Mouse (Mus musculus): ENCODE measurements around the gene Myt1l.

Myt1l gene

DNA sequence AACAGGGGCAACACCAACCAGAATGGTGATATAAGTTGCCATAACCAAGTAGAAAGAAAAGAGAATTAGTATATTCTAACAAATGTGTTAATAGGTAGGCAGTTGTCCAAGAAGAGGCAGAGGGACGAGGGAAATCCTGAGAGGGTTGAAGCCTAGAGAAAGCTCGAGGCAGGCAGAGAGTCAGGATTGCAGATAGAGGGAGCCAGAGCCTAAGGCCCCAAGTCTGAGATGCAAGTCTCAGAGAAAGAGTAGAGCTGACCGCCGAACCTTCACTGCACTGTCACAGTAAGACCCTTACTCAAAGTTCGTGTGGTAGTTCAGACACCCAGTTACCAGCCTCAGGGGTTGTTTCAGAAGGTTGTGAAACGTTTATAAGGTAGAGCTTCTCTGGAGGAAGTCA is 71.7 kb downstream of the Myt1l start:
- TF ChIP-seq NANOG (IDR thresholded peaks at IDR 0.05; ENCODE audit: borderline replicate concordance, low read length), result no peak
- TF ChIP-seq CTCF (conservative IDR thresholded peaks at IDR 0.05; ENCODE audit: low read length), result no peak
- TF ChIP-seq POU5F1 (IDR thresholded peaks at IDR 0.05; ENCODE audit: borderline replicate concordance, low read length), result no peak
- H3K4me1 ChIP-seq (replicated peaks; ENCODE audit: low read depth, low read length), result no peaks in the 10 kb centered on the region
- no peaks in the 10 kb centered on the region for H3K36me3 ChIP-seq (ENCODE audit: insufficient read depth, low read length)
- H3K27me3 ChIP-seq (ENCODE audit: insufficient read depth, low read length), result no peaks in the 10 kb centered on the region
- no peaks in the 10 kb centered on the region for H3K9me3 ChIP-seq (ENCODE audit: low read length)
- H3K4me3 ChIP-seq (replicated peaks; ENCODE audit: low read length), result no peak overlapping the region

- Histone ChIP-seq H3K27me3 (ENCODE audit: insufficient read depth, low read length) (no peaks in the 10 kb centered on the region), H3K36me3 (ENCODE audit: insufficient read depth, low read length) (no peaks in the 10 kb centered on the region), H3K4me1 (replicated peaks; ENCODE audit: low read depth, low read length) (no peaks in the 10 kb centered on the region), H3K4me3 (replicated peaks; ENCODE audit: low read length) (no peak overlapping the region), H3K9me3 (ENCODE audit: low read length) (no peaks in the 10 kb centered on the region)
- TF ChIP-seq NANOG (IDR thresholded peaks at IDR 0.05; ENCODE audit: borderline replicate concordance, low read length) (no peak), POU5F1 (IDR thresholded peaks at IDR 0.05; ENCODE audit: borderline replicate concordance, low read length) (no peak), CTCF (conservative IDR thresholded peaks at IDR 0.05; ENCODE audit: low read length) (no peak)
Observed at GRCm38 (mm10) chr12:29601223-29601622, 73.0 kb downstream of the Myt1l start.

GRCm38 (mm10) chr12:29604659-29605058 is 76.5 kb downstream of the Myt1l start:
- no peak for TF ChIP-seq NANOG (IDR thresholded peaks at IDR 0.05; ENCODE audit: borderline replicate concordance, low read length)
- no peak for TF ChIP-seq POU5F1 (IDR thresholded peaks at IDR 0.05; ENCODE audit: borderline replicate concordance, low read length)
- Histone ChIP-seq H3K4me1 (replicated peaks; ENCODE audit: low read depth, low read length) (no peaks in the 10 kb centered on the region), H3K4me3 (replicated peaks; ENCODE audit: low read length) (no peak overlapping the region), H3K9me3 (ENCODE audit: low read length) (no peaks in the 10 kb centered on the region), H3K27me3 (ENCODE audit: insufficient read depth, low read length) (no peaks in the 10 kb centered on the region), H3K36me3 (ENCODE audit: insufficient read depth, low read length) (no peaks in the 10 kb centered on the region)

- TF ChIP-seq CTCF (conservative IDR thresholded peaks at IDR 0.05; ENCODE audit: low read length) (no peak), NANOG (IDR thresholded peaks at IDR 0.05; ENCODE audit: borderline replicate concordance, low read length) (no peak), POU5F1 (IDR thresholded peaks at IDR 0.05; ENCODE audit: borderline replicate concordance, low read length) (no peak)
- Histone ChIP-seq H3K27me3 (ENCODE audit: insufficient read depth, low read length) (no peaks in the 10 kb centered on the region), H3K36me3 (ENCODE audit: insufficient read depth, low read length) (no peaks in the 10 kb centered on the region)
Observed at GRCm38 (mm10) chr12:29605124-29605523, 76.9 kb downstream of the Myt1l start.

GRCm38 (mm10) chr12:29606221-29606620 is 78.0 kb downstream of the Myt1l start:
- Histone ChIP-seq H3K36me3 (ENCODE audit: insufficient read depth, low read length) (no peaks in the 10 kb centered on the region), H3K9me3 (ENCODE audit: low read length) (no peaks in the 10 kb centered on the region), H3K4me1 (replicated peaks; ENCODE audit: low read depth, low read length) (no peaks in the 10 kb centered on the region), H3K4me3 (replicated peaks; ENCODE audit: low read length) (no peak overlapping the region), H3K27me3 (ENCODE audit: insufficient read depth, low read length) (no peaks in the 10 kb centered on the region)
- TF ChIP-seq NANOG (IDR thresholded peaks at IDR 0.05; ENCODE audit: borderline replicate concordance, low read length) (no peak), CTCF (conservative IDR thresholded peaks at IDR 0.05; ENCODE audit: low read length) (no peak)

More at GRCm38 (mm10) chr12:29605124-29605523, 76.9 kb downstream of the Myt1l start:
- H3K4me3 ChIP-seq (replicated peaks; ENCODE audit: low read length), result no peak overlapping the region
- no peaks in the 10 kb centered on the region for H3K4me1 ChIP-seq (replicated peaks; ENCODE audit: low read depth, low read length)
- H3K9me3 ChIP-seq (ENCODE audit: low read length), result no peaks in the 10 kb centered on the region

GRCm38 (mm10) chr12:29617746-29618145 is 89.6 kb downstream of the Myt1l start:
- Histone ChIP-seq H3K4me1 (replicated peaks; ENCODE audit: low read depth, low read length) (no peaks in the 10 kb centered on the region), H3K4me3 (replicated peaks; ENCODE audit: low read length) (no peak overlapping the region), H3K9me3 (ENCODE audit: low read length) (no peaks in the 10 kb centered on the region), H3K27me3 (ENCODE audit: insufficient read depth, low read length) (no peaks in the 10 kb centered on the region), H3K36me3 (ENCODE audit: insufficient read depth, low read length) (no peaks in the 10 kb centered on the region)
- TF ChIP-seq POU5F1 (IDR thresholded peaks at IDR 0.05; ENCODE audit: borderline replicate concordance, low read length) (no peak), NANOG (IDR thresholded peaks at IDR 0.05; ENCODE audit: borderline replicate concordance, low read length) (no peak), CTCF (conservative IDR thresholded peaks at IDR 0.05; ENCODE audit: low read length) (no peak)

DNA sequence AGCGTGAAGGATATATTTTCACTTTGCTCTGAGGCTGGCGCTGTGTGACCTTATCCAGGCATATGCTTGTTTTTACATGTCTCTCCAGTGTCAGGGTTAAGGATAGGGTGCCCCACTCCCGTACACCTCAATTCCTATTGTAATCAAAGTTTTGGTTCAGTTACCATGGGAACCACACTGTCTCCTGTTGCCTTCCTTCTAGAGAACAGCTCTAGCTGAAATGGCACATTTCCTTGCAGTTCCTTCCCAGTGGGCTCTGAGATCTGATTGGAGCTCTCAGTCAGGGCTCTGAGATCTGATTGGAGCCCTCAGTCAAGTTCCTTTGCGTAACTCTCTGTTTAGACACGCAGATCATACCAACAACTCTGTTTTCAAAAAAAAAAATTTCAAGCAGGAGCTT is 93.3 kb downstream of the Myt1l start:
- TF ChIP-seq NANOG (IDR thresholded peaks at IDR 0.05; ENCODE audit: borderline replicate concordance, low read length) (no peak), CTCF (conservative IDR thresholded peaks at IDR 0.05; ENCODE audit: low read length) (no peak), POU5F1 (IDR thresholded peaks at IDR 0.05; ENCODE audit: borderline replicate concordance, low read length) (no peak)
- Histone ChIP-seq H3K4me1 (replicated peaks; ENCODE audit: low read depth, low read length) (no peaks in the 10 kb centered on the region), H3K27me3 (ENCODE audit: insufficient read depth, low read length) (no peaks in the 10 kb centered on the region), H3K9me3 (ENCODE audit: low read length) (no peaks in the 10 kb centered on the region), H3K36me3 (ENCODE audit: insufficient read depth, low read length) (no peaks in the 10 kb centered on the region), H3K4me3 (replicated peaks; ENCODE audit: low read length) (no peak overlapping the region)

DNA sequence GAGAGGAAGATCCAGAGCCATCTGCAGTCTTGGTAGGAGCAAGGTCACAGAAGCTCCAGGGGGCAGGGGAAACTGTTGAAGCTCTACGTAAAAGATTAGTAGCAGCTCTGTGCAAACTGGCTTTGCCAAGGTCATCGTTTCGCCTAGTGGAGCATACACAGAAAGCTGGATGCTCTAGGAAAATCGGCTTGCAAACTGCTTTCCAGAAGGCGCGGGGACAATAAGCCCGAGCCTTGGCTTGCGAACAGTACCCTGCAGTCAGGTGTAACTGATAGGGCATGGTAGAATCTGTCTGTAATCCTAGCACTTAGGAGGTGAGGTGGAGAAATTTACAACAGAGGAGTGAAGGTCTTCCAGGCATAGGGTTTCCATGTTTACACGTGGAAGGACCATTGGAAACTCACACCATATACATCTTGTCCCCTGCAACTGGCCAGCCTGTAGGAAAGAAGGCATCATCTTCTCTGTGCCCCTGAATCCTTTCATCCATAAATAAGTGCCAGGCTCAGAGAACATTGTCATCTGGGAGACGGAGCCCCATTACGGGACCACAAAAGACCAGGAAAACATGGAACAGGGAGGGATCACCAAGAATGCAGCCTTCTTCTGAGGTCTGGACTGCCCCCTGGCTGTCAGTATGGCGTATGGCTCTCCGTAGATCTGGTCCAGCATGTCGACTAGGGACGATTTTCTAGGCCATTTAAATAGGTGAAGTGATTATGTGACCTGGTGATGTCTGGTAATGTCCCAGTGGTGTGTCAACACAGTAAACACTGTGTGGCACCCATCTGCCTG is 100.0 kb downstream of the Myt1l start:
- Histone ChIP-seq H3K4me1 (replicated peaks; ENCODE audit: low read depth, low read length) (no peaks in the 10 kb centered on the region), H3K9me3 (ENCODE audit: low read length) (no peaks in the 10 kb centered on the region), H3K4me3 (replicated peaks; ENCODE audit: low read length) (no peak overlapping the region), H3K27me3 (ENCODE audit: insufficient read depth, low read length) (no peaks in the 10 kb centered on the region), H3K36me3 (ENCODE audit: insufficient read depth, low read length) (no peaks in the 10 kb centered on the region)
- TF ChIP-seq CTCF (conservative IDR thresholded peaks at IDR 0.05; ENCODE audit: low read length), result peak; percentile 53
- no peak for TF ChIP-seq POU5F1 (IDR thresholded peaks at IDR 0.05; ENCODE audit: borderline replicate concordance, low read length)

Data from E14TG2a.4 (cell line).